Mouse (Mus musculus) layer of hippocampus, postnatal 10 days (tissue): ENCODE measurements at regions not wholly inside any gene's neighbourhood (a gene's known extent, or its start where the extent isn't known, plus 50 kb on each side); places are given as distances from the start of the nearest gene placed in this dataset.
A peak's percentile ranks its signal among the peaks of the same experiment; 100 is the strongest.

Experiments
- DNase-seq, 2 experiments: peaks; one replicate each; pipeline ENCODE4 v3.0.0; 2021; ENCODE audit warnings: low spot score in 2 of 2

DNA sequence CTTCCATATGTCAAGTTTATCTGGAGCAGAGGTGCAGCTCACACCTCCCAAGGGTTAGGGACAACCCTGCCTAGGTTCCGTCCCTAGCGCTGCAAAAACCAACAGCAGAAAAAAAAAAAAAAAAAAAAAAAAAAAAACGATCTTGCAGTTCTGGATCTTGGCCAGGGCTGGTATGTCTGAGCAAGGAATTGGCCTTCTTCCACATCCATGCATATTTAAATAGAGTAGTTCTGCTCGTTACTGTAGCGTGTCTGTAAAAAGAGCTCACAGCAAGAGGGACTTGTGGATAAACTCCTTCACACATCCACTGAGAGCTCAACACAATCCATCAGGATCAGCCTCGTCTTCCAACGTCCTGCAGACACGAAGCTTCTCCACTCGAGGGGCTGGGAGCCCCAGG lies 639.4 kb upstream of the Adam5 start:
- DNase-seq, result no peak

DNA sequence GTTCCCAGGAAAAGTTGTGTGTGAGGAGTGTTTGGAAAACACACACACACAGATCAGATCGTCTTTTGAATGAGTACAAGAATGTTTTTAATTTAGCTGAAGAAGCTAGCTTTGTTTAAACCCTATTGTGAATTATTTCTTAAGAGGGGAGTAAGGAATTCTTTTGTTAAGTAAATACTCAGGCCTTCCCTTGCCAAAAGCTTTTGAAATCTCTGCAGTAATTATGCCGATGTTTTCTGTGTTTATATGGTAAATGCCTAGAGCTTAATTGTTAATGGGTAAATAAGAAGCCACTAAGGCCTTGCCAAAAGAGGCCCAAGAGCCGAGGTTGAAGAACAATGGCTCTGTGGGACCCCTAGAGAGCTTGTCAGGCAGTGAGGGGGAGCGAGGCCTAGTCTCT lies 638.3 kb upstream of the Adam5 start:
- no peak for DNase-seq

DNA sequence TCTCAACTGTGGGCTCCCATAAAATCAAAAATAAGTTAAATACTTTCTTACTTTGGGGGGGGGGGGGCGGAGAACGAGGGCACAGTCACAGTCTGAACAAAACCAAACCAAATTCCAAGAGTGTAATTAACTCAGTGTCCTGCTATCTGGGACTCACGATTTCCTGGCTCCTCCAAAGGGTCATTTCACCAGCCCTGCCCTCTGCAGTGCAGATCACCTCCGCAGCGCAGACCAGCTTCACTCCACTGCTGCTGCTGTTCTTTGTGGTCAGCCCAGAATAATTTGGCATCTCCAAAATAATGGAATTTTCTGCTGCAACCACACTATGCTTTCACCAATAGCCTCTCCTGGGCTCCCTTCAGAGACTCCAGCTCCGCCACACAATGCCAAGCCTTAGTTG lies 631.5 kb upstream of the Adam5 start:
- no peak for DNase-seq

DNA sequence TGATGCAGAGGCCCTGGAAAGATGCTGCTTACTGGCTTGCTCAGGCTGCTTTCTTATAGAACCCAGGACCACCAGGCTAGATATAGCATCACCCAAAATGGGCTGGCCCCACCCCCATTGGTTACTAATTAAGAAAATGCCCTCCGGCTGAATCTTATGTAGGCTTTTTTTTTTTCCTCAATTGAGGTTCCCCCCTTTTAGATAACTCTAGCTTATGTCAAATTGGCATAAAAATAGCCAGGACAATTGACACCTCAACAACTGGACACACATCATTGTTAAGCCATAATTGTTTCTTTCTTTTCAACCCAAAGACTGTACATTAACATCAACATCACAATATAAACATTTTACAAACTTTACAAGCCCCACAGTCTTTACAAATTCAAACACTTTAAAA lies 630.8 kb upstream of the Adam5 start:
- DNase-seq, result no peak

DNA sequence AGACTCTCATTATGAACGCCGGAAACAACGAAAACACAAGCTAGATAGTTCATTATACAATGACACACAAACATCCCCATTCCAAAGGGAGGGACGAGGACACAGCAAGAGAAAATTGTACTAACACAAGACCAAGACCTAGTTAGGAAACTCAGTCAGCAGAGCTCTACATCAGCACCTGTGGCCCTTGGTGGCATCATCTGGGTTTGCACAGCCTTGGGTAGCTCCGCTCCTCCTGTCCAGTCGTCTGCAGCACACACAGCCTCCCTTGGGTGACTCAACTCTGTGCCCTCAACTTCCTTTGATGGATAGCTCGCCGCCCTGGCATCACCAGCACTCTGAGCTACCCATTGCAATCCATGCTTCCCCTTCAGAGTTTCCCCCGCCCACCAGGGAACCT lies 629.7 kb upstream of the Adam5 start:
- DNase-seq, result no peak

DNA sequence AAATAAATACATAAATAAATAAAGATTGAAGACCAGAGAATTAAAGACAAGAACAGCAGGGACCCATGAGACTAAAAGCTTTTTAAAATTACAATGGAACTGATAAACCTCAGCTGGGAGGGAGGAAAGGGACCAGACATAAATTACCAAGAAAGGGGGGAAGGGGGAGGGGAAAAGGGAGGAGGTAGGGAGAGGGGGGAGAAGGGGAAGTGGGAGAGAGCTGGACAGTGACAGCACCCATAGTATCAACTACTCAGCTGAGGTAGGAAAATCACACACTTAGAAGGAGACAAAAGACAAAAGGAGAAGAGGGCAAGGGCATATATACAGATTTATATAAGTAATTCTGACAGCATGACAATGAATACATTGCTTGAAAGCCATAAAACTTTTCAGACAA lies 626.4 kb upstream of the Adam5 start:
- no peak for DNase-seq

DNA sequence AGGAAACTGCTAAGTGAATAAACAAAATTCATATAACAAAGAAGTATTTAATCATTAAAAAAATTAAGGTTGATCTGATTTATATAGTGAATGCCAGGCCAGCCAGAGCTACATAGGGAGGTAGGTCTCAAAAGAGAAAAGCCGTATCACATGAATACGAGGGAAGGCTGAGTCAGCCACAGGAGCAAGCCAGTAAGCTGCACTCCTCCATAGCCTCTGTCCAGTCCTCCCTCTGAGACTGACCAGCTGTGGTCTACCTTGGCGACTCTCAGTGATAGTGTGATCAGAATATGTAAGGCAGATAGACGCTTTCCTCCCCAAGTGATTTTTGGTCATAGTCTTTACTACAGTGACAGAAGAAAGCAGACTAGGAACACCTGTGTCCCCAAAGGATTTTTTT lies 625.4 kb upstream of the Adam5 start:
- no peak for DNase-seq

DNA sequence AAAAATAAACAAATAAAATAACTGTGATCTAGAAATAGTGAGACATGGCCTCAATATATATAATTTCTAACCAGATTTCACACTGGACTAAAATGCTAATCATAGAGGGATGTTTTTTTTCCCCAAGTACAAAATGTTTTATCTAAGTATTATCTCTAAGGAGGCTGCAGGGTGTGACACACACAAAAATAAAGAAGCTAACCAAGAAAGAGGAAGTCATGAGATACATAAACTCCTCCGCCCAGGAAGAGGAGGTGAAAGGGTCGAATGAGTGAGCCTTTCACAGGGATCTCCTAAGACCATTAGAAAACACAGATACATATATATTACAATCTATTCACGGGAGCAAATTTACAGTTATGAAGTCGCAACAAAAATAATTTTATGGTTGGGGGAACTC lies 623.7 kb upstream of the Adam5 start:
- DNase-seq, result no peak

DNA sequence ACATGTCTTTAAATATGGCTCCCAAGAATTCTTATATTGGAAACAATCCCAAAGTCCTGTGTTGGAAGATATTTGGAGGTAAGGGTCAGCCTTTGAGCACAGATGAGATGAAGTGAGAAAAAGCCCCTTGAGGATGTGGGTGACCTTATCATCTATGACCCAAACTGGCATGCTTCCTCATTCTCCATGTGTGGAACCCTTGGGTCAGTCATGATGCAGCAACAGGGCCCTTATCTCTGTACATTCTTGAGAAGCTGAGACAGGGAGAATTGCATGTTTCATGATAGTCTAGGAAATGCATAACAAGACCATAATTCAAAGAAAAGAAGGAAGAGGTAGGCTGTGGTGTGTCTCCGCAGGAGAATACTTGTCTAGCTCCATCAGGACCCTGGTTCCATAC lies 621.8 kb upstream of the Adam5 start:
- no peak for DNase-seq

DNA sequence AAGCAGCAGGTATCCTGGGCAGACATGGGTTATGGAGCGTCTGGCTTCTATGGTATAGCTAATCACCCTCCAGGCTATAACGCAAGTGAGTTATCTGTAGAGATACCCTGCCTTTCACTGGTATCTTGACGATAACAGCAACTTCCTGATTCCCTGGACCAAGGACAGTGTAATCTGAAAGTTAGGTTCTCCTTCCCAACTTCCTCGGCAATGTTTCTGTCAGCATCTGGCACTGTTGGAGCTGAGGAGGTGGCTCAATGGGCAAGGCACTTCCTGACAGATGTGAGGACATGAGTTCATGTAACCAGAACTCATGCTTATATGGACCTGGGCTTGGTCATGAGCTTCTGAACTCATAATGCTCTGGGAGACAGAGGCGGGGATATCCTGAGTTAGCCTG lies 620.9 kb upstream of the Adam5 start:
- no peak for DNase-seq

DNA sequence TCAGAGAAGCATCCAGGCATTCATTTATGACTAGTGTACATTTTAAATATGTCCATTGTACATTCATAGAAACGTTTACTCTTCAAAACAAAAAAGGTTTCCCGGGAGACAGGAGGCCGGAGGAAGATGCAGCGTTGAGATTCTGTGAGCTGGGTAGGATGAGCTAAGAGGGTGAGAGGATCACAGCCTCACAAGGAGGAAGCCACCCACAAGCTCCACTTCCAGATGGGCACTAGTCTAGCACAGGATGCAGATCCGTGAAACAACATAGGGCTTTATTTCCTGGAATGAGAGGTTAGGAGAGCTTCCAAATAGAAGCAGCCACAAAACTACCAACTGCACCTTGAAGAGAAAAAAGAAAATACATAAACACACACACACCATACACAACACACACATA lies 619.4 kb upstream of the Adam5 start:
- DNase-seq, result no peak

DNA sequence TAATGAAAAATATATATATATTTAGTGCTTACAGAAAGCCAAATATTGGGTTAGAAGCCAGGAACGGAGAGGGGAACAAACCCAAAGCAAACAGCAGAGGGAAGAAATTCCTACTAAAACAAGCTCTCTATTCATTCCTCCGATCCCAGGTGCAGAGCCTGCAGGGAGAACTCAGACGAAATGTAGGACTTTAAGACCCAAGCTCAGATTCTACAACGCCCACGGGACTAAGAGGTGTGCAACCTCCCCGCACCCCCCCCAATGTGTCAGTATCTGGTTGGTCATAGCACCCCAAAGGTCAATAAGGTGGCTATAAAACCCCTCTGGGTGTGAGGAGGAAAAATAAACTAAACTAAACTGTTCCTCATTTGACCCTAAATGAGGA lies 616.9 kb upstream of the Adam5 start:
- DNase-seq, result no peak

DNA sequence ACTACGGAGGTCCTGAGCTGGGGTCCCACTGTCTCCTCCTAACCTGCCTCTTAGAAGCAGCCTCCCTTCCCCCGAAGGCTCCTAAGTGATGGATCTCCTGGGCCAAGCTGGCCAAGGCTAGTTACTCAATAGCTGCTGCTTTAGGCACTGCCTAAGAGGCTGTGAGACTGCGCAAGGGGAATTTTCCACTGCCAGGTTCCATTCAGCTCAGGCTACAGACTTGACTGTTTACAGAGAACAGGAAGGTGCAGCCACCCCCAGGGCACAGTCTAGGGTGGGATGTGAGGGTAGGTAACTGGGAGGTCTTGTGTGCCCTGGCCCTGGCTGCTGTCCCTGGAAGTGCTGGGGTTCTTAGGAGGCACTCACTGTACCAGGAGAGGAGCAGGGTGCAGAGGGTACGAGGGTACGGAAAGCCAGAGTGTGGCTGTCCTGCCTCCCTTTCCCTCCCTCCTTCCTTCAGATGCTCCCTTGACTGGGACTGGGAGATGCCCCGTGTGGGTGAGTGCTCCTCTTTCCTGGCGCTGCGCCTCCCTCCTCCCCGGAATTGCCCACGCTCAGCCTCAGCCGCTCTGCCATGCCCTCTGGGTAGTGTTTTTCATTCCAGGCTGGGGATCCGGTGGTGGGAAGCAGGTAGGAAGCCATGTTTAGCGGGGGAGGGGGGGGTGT lies 616.4 kb upstream of the Adam5 start:
- DNase-seq, result peak; percentile 45 to 46

DNA sequence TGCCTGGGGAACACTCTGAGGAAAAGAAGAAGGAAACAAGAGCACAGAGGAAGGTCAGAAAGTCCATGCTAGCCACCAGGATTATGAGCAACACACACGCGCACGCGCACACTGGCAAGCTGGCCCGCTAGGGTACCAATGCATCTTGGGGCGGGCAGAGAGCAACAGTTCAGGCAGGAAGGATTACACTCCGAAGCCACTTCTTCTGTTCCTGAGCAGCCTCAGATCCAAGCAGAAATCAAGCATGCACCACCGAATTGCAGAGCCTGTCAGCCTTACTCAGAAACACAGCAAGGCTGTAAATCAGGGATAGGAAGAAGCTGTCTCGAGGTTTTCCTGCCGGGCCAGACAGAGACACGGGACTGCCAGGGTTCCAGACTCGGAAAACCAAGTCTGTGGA lies 615.8 kb upstream of the Adam5 start:
- no peak for DNase-seq

DNA sequence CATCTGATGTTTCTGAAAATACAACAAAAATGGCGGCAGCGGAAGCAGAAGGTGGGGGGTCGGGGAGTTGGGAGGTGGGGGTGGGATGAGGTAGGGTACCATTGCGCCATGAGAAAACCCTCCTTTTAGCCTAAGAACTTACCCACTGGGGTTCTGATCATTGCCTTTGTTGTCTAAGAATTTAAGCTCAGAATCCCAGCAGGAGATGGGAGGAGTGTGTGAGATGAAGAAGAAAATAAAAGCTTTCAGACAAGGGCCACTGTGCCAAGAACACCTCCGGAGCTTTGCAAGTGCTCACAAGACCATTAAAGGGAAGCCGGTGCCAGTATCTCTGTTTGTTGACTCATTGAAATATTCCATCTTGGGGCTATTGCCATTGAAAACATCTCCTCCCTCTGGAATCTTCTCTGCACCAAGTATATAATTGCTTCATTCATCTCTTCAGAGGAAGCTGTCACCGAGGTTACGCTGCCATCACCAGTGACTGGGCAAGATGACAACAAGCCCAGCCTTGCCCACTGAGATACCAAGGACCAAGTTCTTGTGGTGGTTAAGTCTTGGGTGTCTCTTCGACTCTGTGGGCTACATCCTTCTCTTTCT lies 614.0 kb upstream of the Adam5 start:
- DNase-seq, result no peak

DNA sequence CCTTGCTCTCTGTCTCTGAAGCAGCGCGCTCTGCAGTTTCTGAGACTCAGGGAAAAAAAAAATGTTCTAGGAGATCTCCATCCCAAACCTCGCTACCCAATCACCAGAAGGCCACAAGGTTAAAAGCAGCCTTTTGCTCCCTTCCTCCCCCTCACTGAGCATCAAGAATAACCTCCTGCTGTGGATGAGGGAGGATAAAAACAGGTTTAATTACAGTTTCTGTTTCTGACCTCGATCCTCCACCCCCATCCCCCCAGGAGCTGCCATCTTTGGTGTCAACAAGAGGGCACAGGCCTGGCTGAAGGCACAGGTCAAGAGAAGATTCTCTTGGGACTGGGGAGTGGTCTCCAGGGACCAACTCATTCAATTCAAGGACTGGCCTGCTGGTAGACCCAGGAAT lies 613.0 kb upstream of the Adam5 start:
- DNase-seq, result no peak

DNA sequence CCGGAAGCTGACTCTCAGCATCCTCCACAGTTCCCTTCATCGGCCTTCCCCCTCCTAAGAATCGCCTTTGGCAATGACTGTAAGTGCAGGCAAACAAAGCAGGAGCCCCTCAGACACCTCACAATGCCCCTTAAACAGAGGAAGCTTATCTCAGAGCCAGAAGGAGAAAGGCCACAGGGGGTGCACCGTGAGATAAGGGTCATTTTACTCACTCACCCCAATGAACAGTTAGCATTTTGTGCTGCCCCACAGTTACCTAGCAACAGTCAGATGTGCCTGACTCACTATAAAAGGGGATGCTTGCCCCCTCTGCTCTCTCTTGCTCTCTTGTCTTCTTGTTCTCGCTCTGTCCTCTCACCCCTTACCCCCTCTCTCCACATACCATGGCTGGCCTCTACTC lies 606.4 kb upstream of the Adam5 start:
- DNase-seq, result no peak

DNA sequence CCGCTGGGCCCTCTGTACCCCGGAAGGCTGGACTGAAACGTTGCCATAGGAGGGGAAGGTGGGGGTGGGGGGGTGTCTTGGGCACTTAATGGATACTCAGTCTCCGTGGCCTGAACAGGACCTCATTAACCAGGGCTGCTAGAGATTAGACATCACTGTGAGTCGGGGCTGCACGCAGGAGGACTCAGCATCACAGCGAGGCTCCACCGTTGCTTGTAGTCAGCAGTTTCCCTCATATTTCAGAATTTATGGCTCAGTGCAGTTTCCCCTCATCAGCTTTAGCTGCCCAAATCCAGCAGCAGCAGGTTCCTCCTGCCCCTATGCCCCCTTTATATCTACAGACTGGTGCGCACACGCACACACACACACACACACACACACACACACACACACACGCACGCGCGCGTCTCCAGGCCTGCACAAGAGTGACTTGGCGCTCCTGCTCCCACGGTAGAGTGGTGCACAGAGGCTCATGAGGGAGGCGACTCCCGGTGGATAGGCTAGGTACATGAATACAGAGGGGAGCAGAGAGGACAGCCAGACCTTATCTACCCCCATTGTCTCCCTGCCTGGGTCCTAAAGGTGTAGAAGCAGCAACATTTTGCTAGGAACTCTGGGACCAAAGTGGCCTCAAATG lies 605.8 kb upstream of the Adam5 start:
- DNase-seq, result no peak

DNA sequence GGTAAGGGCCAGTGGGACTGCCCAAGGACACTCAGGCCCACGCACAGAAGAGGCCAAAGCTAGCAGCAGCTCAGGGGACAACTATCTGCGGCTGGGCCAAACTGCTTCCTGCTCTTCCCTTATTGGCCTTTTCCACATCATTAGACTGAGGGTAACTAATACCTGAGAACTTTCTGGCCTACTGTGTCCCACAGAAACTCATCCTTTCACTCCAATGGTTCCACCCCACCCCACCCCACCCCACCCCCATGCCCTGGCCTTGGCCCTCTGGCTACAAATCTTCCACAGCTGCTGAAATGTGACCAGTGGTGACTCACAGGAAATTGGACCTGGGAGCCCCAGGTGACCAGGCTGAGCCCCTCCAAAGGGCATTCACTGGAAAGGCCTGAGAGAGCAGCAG lies 604.6 kb upstream of the Adam5 start:
- no peak for DNase-seq

DNA sequence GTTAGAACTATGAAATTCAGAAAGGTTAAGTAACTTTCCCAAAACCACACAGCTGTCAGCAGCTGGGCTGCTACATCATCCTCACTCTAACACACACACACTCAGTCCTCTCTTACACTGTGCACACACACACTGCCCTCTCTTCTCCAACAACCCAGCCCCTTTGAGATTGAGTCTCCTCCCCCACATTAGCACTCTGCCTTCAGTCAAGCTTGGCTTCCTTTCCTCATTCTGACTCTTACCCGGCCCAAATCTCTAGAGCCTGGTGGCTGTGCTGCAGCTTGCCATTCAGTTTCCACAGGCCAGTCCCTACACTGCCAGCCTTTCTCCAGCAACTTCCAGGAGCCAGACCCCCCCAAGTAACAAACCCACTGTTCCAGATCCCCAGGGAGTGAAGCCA lies 602.0 kb upstream of the Adam5 start:
- no peak for DNase-seq

DNA sequence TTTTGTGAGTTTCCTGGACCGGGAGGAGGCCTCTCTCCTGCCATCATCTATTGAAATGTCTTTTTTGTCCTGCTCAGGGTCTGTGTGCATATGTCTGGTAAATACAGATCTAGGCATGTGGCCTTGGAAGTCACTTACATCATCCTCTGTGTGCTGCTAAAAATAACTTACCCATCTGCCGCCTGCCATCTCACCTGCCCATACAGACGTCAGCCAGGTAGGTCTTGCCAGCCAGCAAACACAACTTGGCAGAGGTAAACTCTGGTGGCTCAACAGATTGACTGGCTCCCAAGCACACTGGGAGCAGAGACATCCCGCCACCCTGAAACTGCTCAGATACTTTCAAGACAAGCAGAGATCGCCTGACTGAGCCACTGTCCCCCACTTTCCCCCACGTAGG lies 597.3 kb upstream of the Adam5 start:
- DNase-seq, result no peak

DNA sequence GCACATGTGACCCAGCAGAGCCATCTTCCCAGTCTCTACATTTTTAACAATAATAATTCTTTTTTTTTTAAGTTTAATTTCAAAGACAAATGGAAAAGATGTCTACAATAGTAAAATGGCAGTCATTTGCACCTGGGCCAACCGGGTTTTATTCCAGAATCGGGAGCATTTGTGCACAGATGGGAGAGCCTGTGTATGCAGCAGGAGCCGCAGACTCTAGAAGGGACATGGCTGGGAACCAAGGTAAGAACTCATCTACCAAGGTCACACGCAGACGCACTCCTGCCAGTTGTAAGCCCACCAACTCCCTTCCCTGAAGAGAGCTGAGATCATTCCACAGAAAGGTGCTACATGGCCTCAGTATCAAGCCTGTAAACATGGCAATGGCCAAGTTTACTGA lies 586.4 kb upstream of the Adam5 start:
- peak; percentile 34 to 46 for DNase-seq

DNA sequence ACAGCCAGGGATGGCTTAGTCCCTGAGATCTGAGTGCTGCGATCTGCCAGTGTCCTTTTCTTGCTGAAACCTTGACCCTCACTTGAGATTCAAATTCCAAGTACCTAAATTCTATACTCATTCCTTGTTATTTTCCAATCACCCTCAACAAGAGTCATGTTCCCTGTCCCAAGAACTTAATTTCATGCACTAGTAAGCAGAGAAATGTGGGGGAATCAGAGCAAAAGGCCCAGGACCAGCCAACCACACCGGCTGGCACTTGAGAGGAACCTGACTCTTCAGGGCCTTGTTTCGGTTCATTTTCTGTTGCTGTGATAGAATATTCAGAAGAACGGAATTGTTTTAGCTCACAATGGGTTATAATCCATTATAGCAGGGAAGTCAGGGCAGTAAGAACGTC lies 583.7 kb upstream of the Adam5 start:
- DNase-seq, result no peak
